Mouse (Mus musculus) forebrain, embryonic 14.5 days (tissue): Measurements from ENCODE around the gene Akt1s1. TPM values are rescaled to one million over a fixed set of nuclear protein-coding genes. Genes with fewer than 3 reads are reported as not detected.

Source experiments
- ATAC-seq: fragments of 200-750 bp; cut with Nextera tagmentation; 2 replicates; pipeline ENCODE4 v1.8.0; 2017; ENCODE audit warnings: mild to moderate bottlenecking, moderate library complexity
- DNase-seq: peaks from one replicate; pipeline ENCODE4 v3.0.0-alpha.2; 2015; ENCODE audit warnings: low spot score
- H3K27ac ChIP-seq: fragments of 300-500 bp; sonication (generic); 2 replicates; pipeline ENCODE4 v1.5.1; 2014; ENCODE audit warnings: low read depth, mild to moderate bottlenecking, control low read depth, low read length, moderate library complexity
- H3K27me3 ChIP-seq: fragments of 300-500 bp; sonication (generic); replicated peaks from 2 replicates; pipeline ENCODE4 v1.6.1; 2014; ENCODE audit warnings: low read length, control low read depth, mixed read lengths; ENCODE audit not compliant: control insufficient read depth, insufficient read depth
- H3K36me3 ChIP-seq: fragments of 300-500 bp; sonication (generic); 2 replicates; pipeline ENCODE4 v1.6.1; 2014; ENCODE audit warnings: low read length, control low read depth; ENCODE audit not compliant: control insufficient read depth, insufficient read depth
- H3K4me1 ChIP-seq: fragments of 300-500 bp; sonication (generic); 2 replicates; pipeline ENCODE4 v1.6.1; 2014; ENCODE audit warnings: antibody characterized with exemption, low read length, control low read depth; ENCODE audit not compliant: control insufficient read depth, insufficient read depth
- H3K4me2 ChIP-seq: fragments of 300-500 bp; sonication (generic); 2 replicates; pipeline ENCODE4 v1.6.1; 2014; ENCODE audit warnings: mild to moderate bottlenecking, control low read depth, low read length
- H3K4me3 ChIP-seq: fragments of 300-500 bp; sonication (generic); 2 replicates; pipeline ENCODE4 v1.5.1; 2014; ENCODE audit warnings: low read depth, low read length, control low read depth
- H3K9ac ChIP-seq: fragments of 300-500 bp; sonication (generic); 2 replicates; pipeline ENCODE4 v1.6.1; 2014; ENCODE audit warnings: mild to moderate bottlenecking, low read length, control low read depth, moderate library complexity
- H3K9me3 ChIP-seq: fragments of 300-500 bp; sonication (generic); replicated peaks from 2 replicates; pipeline ENCODE4 v1.6.1; 2016; ENCODE audit warnings: low read length, control low read depth, mixed read lengths; ENCODE audit not compliant: control insufficient read depth
- WGBS: fragments of 180-500 bp; shearing (Covaris S2); extraction: QIAGEN DNeasy Blood & Tissue Kit; methylation state at CpG from one replicate; pipeline ENCODE4 v1.1.7; 2014; 5-methylcytosine and 5-hydroxymethylcytosine counted together
- polyA plus RNA-seq: library from polyadenylated mRNA; unstranded; fragments of >200 nt; fragmentation: Nextera tagmentation; extraction: Ambion mirVana; gene quantifications from 2 replicates; pipeline ENCODE4 v1.2.1, GENCODE M21; 2014

Gene Akt1s1
- polyA plus RNA-seq, 1 experiment from 2014 or later = 70.4 TPM

DNA sequence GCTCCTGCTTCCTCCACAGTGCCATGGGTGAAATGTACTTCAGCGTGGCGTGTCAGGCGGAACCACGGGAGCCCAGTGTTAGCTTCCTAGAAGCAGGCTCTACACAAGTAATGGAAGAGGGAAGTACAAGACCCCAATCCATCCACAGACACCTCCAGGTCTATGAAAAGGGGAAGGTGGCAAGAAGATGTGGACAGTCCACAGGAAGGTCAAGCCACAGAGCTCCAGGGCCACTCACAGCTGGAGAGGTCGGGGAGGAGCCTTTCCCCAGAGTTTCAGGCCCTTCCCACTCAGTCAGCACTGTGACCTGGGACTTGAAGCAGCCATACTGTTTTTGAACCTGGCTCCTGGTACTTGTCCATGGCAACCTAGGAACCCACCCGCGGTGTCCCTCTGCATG, 38.2 kb downstream of the Akt1s1 start:
- 94% methylated on average over 7 of the region's 7 CpGs for WGBS
- Histone ChIP-seq H3K4me3 (no peak overlapping the region), H3K27me3 (no peaks in the 10 kb centered on the region), H3K36me3 (peaks cover 73% of the 10 kb centered on the region), H3K9me3 (no peaks in the 10 kb centered on the region), H3K27ac (no peak overlapping the region), H3K9ac (no peak overlapping the region), H3K4me2 (no peak overlapping the region), H3K4me1 (peaks cover 13% of the 10 kb centered on the region; the same call in 1 of the 2 replicates)
- ATAC-seq = no peak
- DNase-seq = no peak

DNA sequence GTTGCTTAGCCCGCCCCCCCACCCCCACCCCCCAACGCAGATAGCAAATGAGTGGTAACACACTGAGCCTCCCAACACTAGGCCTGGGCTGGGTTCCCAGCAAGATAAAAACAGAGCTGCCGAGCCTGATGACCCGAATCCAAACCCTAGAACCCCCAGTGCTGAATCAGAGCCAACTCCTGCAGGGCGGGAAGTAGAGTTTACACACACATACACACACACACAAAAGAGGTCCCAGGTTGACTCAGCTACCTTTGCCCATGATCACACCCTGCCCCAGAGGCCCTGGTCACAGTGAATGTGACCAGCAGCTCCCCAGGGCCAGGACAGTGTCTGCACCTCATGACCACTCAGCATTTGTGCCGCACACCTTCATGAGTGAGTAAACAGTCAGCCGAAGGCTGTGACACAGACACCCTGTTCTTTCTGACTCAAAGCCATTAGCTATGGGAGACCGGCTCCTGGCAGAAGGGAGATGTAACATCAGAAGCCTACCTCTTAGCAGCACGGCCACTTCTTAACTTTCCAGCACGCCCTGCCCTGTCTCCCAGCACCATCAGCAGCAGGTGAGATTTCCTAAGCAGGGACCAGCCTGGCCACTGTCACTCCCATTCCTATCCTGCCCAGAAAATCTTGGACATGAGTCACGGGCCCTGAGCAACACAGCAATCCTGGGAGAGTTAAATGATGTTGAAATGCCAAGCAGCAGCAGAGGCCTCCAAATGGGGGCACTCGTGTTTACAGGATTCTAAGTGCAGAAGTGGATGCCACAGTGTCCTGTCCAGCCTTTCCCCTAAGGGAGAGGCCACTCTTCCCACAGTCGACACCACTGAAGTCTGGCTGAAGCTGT, 39.7 kb downstream of the Akt1s1 start:
- H3K4me2 ChIP-seq = no peak overlapping the region
- no peak overlapping the region for H3K4me3 ChIP-seq
- no peaks in the 10 kb centered on the region for H3K9me3 ChIP-seq
- no peak overlapping the region for H3K27ac ChIP-seq
- ATAC-seq = no peak
- H3K27me3 ChIP-seq = no peaks in the 10 kb centered on the region
- peaks cover 19% of the 10 kb centered on the region for H3K4me1 ChIP-seq
- no peak overlapping the region; the same call in 1 of the 2 replicates for H3K9ac ChIP-seq
- DNase-seq = no peak
- 84% methylated on average over 13 of the region's 13 CpGs for WGBS
- peaks cover 58% of the 10 kb centered on the region for H3K36me3 ChIP-seq

DNA sequence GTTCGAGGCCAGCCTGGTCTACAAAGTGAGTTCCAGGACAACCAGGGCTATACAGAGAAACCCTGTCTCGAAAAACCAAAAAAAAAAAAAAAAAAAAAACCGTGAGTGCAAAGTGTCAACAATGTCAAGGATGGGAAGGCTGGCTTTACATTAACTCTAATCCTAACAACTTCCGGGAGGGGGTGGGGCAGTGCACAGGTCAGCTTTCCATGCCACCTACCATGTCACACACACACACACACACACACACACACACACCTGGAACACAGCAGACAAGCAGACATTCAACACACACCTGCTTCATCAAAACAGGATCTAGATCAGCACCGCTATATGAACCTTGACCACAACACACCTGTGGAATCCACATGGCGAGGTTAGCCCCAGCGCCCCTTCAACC, 41.4 kb downstream of the Akt1s1 start:
- peak overlapping the region; percentile 91; the same call in 1 of the 2 replicates for H3K9ac ChIP-seq
- H3K36me3 ChIP-seq = peaks cover 44% of the 10 kb centered on the region
- H3K4me2 ChIP-seq = peak overlapping the region; percentile 94
- H3K4me3 ChIP-seq = peak overlapping the region; percentile 87; the same call in 1 of the 2 replicates
- ATAC-seq = no peak
- H3K27ac ChIP-seq = no peak overlapping the region
- H3K9me3 ChIP-seq = no peaks in the 10 kb centered on the region
- H3K27me3 ChIP-seq = no peaks in the 10 kb centered on the region
- peaks cover 30% of the 10 kb centered on the region for H3K4me1 ChIP-seq
- WGBS = 91% methylated on average over 6 of the region's 7 CpGs
- DNase-seq = no peak

DNA sequence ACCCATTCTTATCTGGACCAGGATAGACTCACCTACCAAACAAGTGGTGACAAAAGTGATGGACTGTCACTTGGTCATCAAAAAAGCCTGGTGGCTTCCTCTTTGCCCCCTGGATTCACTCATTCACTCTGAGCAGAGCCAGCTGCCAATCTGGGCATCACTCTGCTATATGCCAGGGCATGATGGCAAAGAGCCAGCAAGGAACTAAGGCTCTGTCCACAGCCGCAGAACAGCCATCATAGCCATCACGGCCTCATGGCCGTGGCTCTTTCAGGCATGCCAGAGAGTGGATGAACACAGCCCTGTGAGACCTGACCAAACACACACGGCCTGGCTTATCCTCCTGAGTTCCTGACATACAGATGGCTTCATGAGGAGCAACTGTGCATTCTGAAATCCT, 41.9 kb downstream of the Akt1s1 start:
- DNase-seq (peak; percentile 29), ATAC-seq (no peak)
- Histone ChIP-seq H3K4me2 (peak overlapping the region; percentile 94), H3K4me3 (peak overlapping the region; percentile 87), H3K4me1 (peaks cover 31% of the 10 kb centered on the region), H3K36me3 (peaks cover 39% of the 10 kb centered on the region), H3K27ac (no peak overlapping the region), H3K9ac (peak overlapping the region; percentile 91), H3K27me3 (no peaks in the 10 kb centered on the region), H3K9me3 (no peaks in the 10 kb centered on the region)
- 50% methylated on average over 4 of the region's 4 CpGs for WGBS

DNA sequence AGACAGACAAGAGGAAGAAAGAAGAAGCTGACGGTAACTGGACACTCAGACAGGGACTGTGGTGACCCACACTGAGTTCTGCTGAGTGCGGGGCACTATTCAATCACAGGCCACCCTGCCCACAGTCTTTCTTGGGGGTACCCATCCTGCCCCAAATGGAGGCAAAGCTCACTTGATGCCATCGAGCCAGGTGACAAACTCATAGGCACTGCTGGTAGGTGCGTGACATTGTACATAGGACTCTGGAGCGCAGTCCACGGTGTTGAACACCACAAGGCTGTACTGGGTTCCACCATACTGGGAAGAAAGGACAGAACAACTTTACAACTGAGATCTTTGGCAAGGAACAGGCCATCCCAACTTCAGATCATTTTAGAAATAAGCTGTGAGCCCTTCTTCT, 42.8 kb downstream of the Akt1s1 start:
- Histone ChIP-seq H3K4me1 (peaks cover 34% of the 10 kb centered on the region), H3K36me3 (peaks cover 31% of the 10 kb centered on the region), H3K4me3 (peak overlapping the region; percentile 87), H3K9me3 (no peaks in the 10 kb centered on the region), H3K27me3 (no peaks in the 10 kb centered on the region), H3K9ac (peak overlapping the region; percentile 91), H3K27ac (peak overlapping the region; percentile 97), H3K4me2 (peak overlapping the region; percentile 94)
- no peak for DNase-seq
- 12% methylated on average over 6 of the region's 6 CpGs for WGBS
- ATAC-seq = no peak

DNA sequence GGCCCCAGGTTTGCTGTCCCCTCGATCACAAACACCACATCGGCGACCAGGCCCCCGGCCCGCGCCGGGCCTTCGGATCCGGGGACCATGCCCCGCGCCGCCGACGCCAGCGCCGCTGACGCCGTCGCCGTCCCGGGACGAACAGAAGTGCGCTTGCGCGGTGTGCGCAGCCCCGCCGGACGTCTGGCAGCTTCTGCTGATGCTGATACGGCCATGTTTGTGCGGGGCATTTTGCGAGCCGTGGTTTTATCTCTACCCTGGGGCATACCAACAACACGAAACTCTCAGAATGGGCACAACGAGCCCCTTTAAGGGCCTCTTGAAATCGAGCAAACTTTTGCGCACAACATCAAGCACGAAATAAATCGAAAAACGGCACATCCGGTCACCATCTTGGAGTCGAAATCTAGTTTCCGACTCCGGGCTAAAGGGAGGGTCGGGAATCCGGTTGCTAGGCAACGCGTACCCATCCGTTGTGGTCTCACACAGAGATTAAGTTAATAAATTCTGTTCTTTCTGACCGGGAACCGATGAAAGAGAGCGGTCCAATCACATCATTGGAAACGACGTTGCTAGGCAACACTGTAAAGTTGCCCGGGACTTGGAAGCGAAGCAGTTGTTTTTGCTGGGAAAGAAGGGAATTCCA, 43.6 kb downstream of the Akt1s1 start, which contains the start of gene Med25:
Med25 (minus strand) TSS at position 437 of the 646 bp plus-strand sequence.
- WGBS = 0% methylated on average over 56 of the region's 56 CpGs
- H3K4me2 ChIP-seq = peak within 1 kb of the TSS; percentile 94

DNA sequence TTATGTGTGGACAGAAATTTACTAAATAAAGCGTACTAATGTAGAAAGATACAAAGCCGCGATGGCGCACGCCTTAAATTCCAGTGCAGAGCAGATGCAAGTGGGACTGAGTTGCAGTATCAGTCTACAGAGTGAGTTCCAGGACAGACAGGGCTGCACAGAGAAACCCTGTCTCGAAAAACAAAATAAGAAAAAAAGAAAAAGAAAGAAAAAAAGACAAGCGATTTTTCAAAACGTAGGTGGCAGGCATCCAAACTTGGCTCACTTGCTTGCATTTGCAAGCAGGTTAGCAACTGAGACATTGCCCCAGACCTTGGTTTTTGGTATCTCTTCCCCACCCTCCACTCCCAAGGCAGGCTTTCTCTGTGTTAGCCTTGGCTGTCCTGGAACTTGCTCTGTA, 44.4 kb downstream of the Akt1s1 start:
- DNase-seq = peak; percentile 77
- 0% methylated on average over 8 of the region's 8 CpGs for WGBS
- H3K9ac ChIP-seq = peak overlapping the region; percentile 45
- peak overlapping the region; percentile 87 for H3K4me3 ChIP-seq
- peak overlapping the region; percentile 90 for H3K27ac ChIP-seq
- H3K36me3 ChIP-seq = peaks cover 17% of the 10 kb centered on the region
- H3K27me3 ChIP-seq = no peaks in the 10 kb centered on the region
- peak overlapping the region; percentile 94 for H3K4me2 ChIP-seq
- peaks cover 38% of the 10 kb centered on the region for H3K4me1 ChIP-seq
- ATAC-seq = no peak
- H3K9me3 ChIP-seq = no peaks in the 10 kb centered on the region

More for the DNA sequence above, 43.6 kb downstream of the Akt1s1 start, which contains the start of gene Med25:
- peak; percentile 80 for ATAC-seq
- DNase-seq = peak; percentile 100
- peaks cover 38% of the 10 kb centered on the region for H3K4me1 ChIP-seq
- no peaks in the 10 kb centered on the region for H3K27me3 ChIP-seq
- peak within 1 kb of the TSS; percentile 97 for H3K27ac ChIP-seq
- H3K4me3 ChIP-seq = peak within 1 kb of the TSS; percentile 87
- no peaks in the 10 kb centered on the region for H3K9me3 ChIP-seq
- H3K36me3 ChIP-seq = peaks cover 23% of the 10 kb centered on the region
- peak within 1 kb of the TSS; percentile 91 for H3K9ac ChIP-seq

DNA sequence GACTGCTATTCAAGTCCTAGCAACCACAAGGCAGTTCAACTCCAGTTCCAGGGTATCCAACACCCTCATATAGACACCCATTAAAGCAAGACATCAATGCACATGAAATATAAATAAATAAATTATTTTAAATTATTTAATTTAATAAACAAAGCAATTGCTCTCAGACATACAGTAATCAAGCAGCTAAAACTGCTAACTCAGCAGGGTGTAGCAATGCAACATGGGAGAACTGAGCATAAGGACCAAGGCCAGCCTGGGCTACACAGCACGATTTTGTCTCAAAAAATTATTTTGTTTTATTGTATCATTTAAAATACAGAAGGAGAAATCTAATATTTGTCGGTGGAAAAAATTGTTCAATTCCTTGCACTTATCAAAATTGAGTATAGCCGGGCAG, 45.4 kb downstream of the Akt1s1 start:
- no peak overlapping the region for H3K9ac ChIP-seq
- H3K27ac ChIP-seq = peak overlapping the region; percentile 90; the same call in 1 of the 2 replicates
- H3K4me2 ChIP-seq = peak overlapping the region; percentile 94; the same call in 1 of the 2 replicates
- peaks cover 13% of the 10 kb centered on the region for H3K36me3 ChIP-seq
- DNase-seq = no peak
- H3K4me3 ChIP-seq = no peak overlapping the region
- WGBS = 92% methylated on average over 3 of the region's 3 CpGs
- H3K9me3 ChIP-seq = no peaks in the 10 kb centered on the region
- no peaks in the 10 kb centered on the region for H3K27me3 ChIP-seq
- H3K4me1 ChIP-seq = peaks cover 38% of the 10 kb centered on the region
- no peak for ATAC-seq
